Mouse (Mus musculus) CH12.LX (cell line): ENCODE data around the gene Tekt2. TPM values are rescaled to one million over a fixed set of nuclear protein-coding genes. Genes with fewer than 3 reads are reported as not detected.

ENCODE experiments used
- DNase-seq: peaks from one replicate; pipeline ENCODE4 v3.0.0-alpha.2; 2013; ENCODE audit errors: extremely low read depth
- H3K27ac ChIP-seq: 2 replicates; pipeline ENCODE4 v1.5.1; 2012; ENCODE audit warnings: low read depth, mild to moderate bottlenecking, control low read depth, moderate library complexity; ENCODE audit not compliant: insufficient read depth
- H3K27me3 ChIP-seq: replicated peaks from 2 replicates; pipeline ENCODE3; 2012; ENCODE audit warnings: inconsistent platforms
- H3K36me3 ChIP-seq, 2 experiments: replicated peaks in 1 of 2; 2 replicates each; pipeline versions ENCODE3 to v1.6.1; 2012; ENCODE audit warnings: inconsistent platforms in 1 of 2, low read length in 1 of 2, mild to moderate bottlenecking in 1 of 2, mixed read lengths in 1 of 2, moderate library complexity in 1 of 2; ENCODE audit not compliant: control insufficient read depth in 1 of 2, insufficient read depth in 1 of 2
- H3K4me1 ChIP-seq, 2 experiments: 2 replicates each; pipeline ENCODE4 v1.6.1; 2012; ENCODE audit warnings: inconsistent platforms in 1 of 2, moderate library complexity in 1 of 2; ENCODE audit not compliant: insufficient read depth in 2 of 2, control insufficient read depth in 1 of 2
- H3K4me2 ChIP-seq: 2 replicates; pipeline ENCODE4 v1.6.1; 2012; ENCODE audit warnings: low read depth, mild to moderate bottlenecking, control low read depth; ENCODE audit not compliant: poor library complexity, insufficient read depth, severe bottlenecking
- H3K4me3 ChIP-seq, 3 experiments: fragments of 150-350 bp in 1 of 3; sonication (generic) in 1 of 3; replicated peaks in 1 of 3; 2 replicates each; pipeline versions ENCODE3 to v1.5.1; 2011 to 2012; ENCODE audit warnings: low read depth in 2 of 3, low read length in 2 of 3, mild to moderate bottlenecking in 2 of 3, moderate library complexity in 2 of 3, control low read depth in 1 of 3, improper control_type of control experiment in 1 of 3, inconsistent platforms in 1 of 3, mixed read lengths in 1 of 3; ENCODE audit not compliant: poor library complexity in 1 of 3
- H3K79me2 ChIP-seq: replicated peaks from 2 replicates; pipeline ENCODE4 v1.6.1; 2012; ENCODE audit warnings: mild to moderate bottlenecking, moderate library complexity; ENCODE audit not compliant: control insufficient read depth, poor library complexity, insufficient read depth, severe bottlenecking; ENCODE audit errors: extremely low read depth
- H3K9ac ChIP-seq: 2 replicates; pipeline ENCODE4 v1.6.1; 2012; ENCODE audit warnings: low read depth, mild to moderate bottlenecking, control low read depth, moderate library complexity; ENCODE audit not compliant: insufficient read depth
- H3K9me3 ChIP-seq: replicated peaks from 2 replicates; pipeline ENCODE3; 2012; ENCODE audit warnings: low read length, inconsistent platforms, mixed read lengths
- BHLHE40 ChIP-seq: IDR thresholded peaks from 2 replicates; pipeline ENCODE4 v1.6.1; 2011; ENCODE audit warnings: mild to moderate bottlenecking, low read depth, low read length, improper control_type of control experiment
- CHD2 ChIP-seq: IDR thresholded peaks from 2 replicates; pipeline ENCODE4 v1.6.1; 2011; ENCODE audit warnings: low read length, improper control_type of control experiment
- CTCF ChIP-seq, 2 experiments: IDR thresholded peaks in 1 of 2; conservative IDR thresholded peaks in 1 of 2; 2 replicates each; pipeline ENCODE4 v1.5.1; 2011 to 2012; ENCODE audit warnings: low read depth in 2 of 2, low read length in 2 of 2, improper control_type of control experiment in 1 of 2, inconsistent platforms in 1 of 2, mild to moderate bottlenecking in 1 of 2, moderate library complexity in 1 of 2
- GABPA ChIP-seq: IDR thresholded peaks from 2 replicates; pipeline ENCODE4 v1.6.1; 2012; ENCODE audit warnings: low read depth, low read length, improper control_type of control experiment, inconsistent platforms; ENCODE audit not compliant: insufficient replicate concordance
- HCFC1 ChIP-seq: IDR thresholded peaks from 2 replicates; pipeline ENCODE4 v1.6.1; 2012; ENCODE audit warnings: low read depth, mild to moderate bottlenecking, inconsistent platforms, low read length, improper control_type of control experiment
- IRF4 ChIP-seq: IDR thresholded peaks from 2 replicates; pipeline ENCODE4 v1.6.1; 2014; ENCODE audit warnings: low read depth, mild to moderate bottlenecking, inconsistent platforms, low read length, improper control_type of control experiment
- JUN ChIP-seq: IDR thresholded peaks from 2 replicates; pipeline ENCODE4 v1.6.1; 2011; ENCODE audit warnings: low read depth, mild to moderate bottlenecking, low read length, improper control_type of control experiment, moderate library complexity; ENCODE audit not compliant: insufficient read depth
- JUND ChIP-seq: conservative IDR thresholded peaks from 2 replicates; pipeline ENCODE4 v1.6.1; 2011; ENCODE audit warnings: low read depth, low read length, improper control_type of control experiment
- KAT2A ChIP-seq: IDR thresholded peaks from 2 replicates; pipeline ENCODE4 v1.6.1; 2012; ENCODE audit warnings: low read length, improper control_type of control experiment, inconsistent platforms; ENCODE audit not compliant: insufficient replicate concordance
- MAFK ChIP-seq: IDR thresholded peaks from 2 replicates; pipeline ENCODE4 v1.6.1; 2011; ENCODE audit warnings: low read length, improper control_type of control experiment; ENCODE audit not compliant: insufficient replicate concordance
- MAX ChIP-seq: IDR thresholded peaks from 2 replicates; pipeline ENCODE4 v1.6.1; 2011; ENCODE audit warnings: low read length, improper control_type of control experiment
- MEF2A ChIP-seq: IDR thresholded peaks from 2 replicates; pipeline ENCODE4 v1.6.1; 2014; ENCODE audit warnings: low read depth, mild to moderate bottlenecking, inconsistent platforms, low read length, improper control_type of control experiment, borderline replicate concordance
- MYC ChIP-seq: IDR thresholded peaks from 2 replicates; pipeline ENCODE4 v1.6.1; 2011; ENCODE audit warnings: low read depth, mild to moderate bottlenecking, improper control_type of control experiment, low read length
- SIN3A ChIP-seq: IDR thresholded peaks from 2 replicates; pipeline ENCODE4 v1.6.1; 2012; ENCODE audit warnings: low read length, improper control_type of control experiment, inconsistent platforms
- TBP ChIP-seq: conservative IDR thresholded peaks from 2 replicates; pipeline ENCODE4 v1.6.1; 2011; ENCODE audit warnings: low read depth, low read length, improper control_type of control experiment
- TCF12 ChIP-seq: IDR thresholded peaks from 2 replicates; pipeline ENCODE4 v1.6.1; 2014; ENCODE audit warnings: low read depth, mild to moderate bottlenecking, inconsistent platforms, low read length, improper control_type of control experiment
- UBTF ChIP-seq: IDR thresholded peaks from 2 replicates; pipeline ENCODE4 v1.6.1; 2012; ENCODE audit warnings: low read depth, mild to moderate bottlenecking, inconsistent platforms, low read length, improper control_type of control experiment, moderate library complexity
- USF1 ChIP-seq: IDR thresholded peaks from 2 replicates; pipeline ENCODE4 v1.6.1; 2014; ENCODE audit warnings: low read depth, mild to moderate bottlenecking, inconsistent platforms, low read length, improper control_type of control experiment
- ZC3H11A ChIP-seq: IDR thresholded peaks from 2 replicates; pipeline ENCODE4 v1.6.1; 2012; ENCODE audit warnings: low read depth, mild to moderate bottlenecking, inconsistent platforms, low read length, improper control_type of control experiment
- ZNF384 ChIP-seq: IDR thresholded peaks from 2 replicates; pipeline ENCODE4 v1.6.1; 2012; ENCODE audit warnings: low read depth, low read length, improper control_type of control experiment, inconsistent platforms
- dilution Hi-C: fragments of 300-500 bp; cut with MboI; formaldehyde crosslinking; loops from 2 replicates; pipeline ENCODE4 v1.14.3; 2020; ENCODE audit warnings: low sequenced_read_pairs; ENCODE audit not compliant: extremely low pct_unique_long_range_greater_than_20kb, extremely low pct_ligation_motif_present
- in situ Hi-C: fragments of 300-500 bp; cut with MboI; formaldehyde crosslinking; loops from 3 replicates; pipeline ENCODE4 v1.14.3; 2019; ENCODE audit warnings: low sequenced_read_pairs, low pct_ligation_motif_present, low pct_unique_long_range_greater_than_20kb, mixed read lengths
- polyA plus RNA-seq: library from polyadenylated mRNA; unstranded; fragments of >175 nt; gene quantifications from 2 replicates; pipeline ENCODE4 v1.2.1, GENCODE M21; 2012; ENCODE audit warnings: low read depth; ENCODE audit not compliant: insufficient read length
- total RNA-seq, 2 experiments: library from RNA; depleted of rRNA; stranded (reverse); fragments of 300-350 nt in 1 of 2; fragments of >200 nt in 1 of 2; gene quantifications; 2 replicates each; pipeline ENCODE4 v1.2.3; 2012 to 2014

Tekt2 gene
- total and polyA plus RNA-seq, 3 experiments, result 0.08 to 0.24 TPM; not detected in 1

- no peak overlapping the region for H3K4me2 ChIP-seq
- H3K27me3 ChIP-seq, result peaks cover 20% of the 10 kb centered on the region
- dilution Hi-C loops, result no loop called here
- no peak overlapping the region for H3K27ac ChIP-seq
- no peaks in the 10 kb centered on the region for H3K9me3 ChIP-seq
- no peaks in the 10 kb centered on the region for H3K36me3 ChIP-seq
- in situ Hi-C loops, result no loop called here
- H3K4me3 ChIP-seq, result no peak overlapping the region
- H3K79me2 ChIP-seq, result no peaks in the 10 kb centered on the region
- no peak for TF ChIP-seq MYC
- no peak for TF ChIP-seq ZC3H11A
- no peak for TF ChIP-seq CHD2
- TF ChIP-seq MEF2A, result no peak
- H3K4me1 ChIP-seq, result peaks cover 0 to 12% of the 10 kb centered on the region in 2 experiments; a peak in 2 of 4 replicates
- DNase-seq, result no peak
- H3K9ac ChIP-seq, result no peak overlapping the region
Measured at GRCm38 (mm10) chr4:126287302-126287995, 38.0 kb downstream of the Tekt2 start.

DNA sequence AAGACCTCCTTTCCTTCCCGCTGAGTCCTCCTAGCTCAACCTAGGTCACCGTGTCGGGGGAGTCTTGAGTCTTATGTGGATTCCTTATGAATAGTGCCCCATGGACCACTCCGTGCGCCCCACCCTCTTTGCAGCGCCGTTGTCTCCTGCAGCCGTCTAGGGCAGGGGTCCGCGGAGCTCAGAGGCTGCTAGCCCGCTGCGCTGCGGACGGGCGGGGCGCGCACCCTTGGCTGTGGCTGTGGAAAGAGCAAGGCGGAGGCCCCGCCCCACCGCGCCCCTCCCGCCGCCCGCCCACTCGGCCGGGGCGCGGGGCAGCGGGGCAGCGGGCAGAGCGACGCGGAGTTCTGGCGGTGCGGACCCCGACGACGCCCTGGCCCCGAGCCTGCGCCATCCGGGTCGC lies 39.0 kb downstream of the Tekt2 start, which contains the start of gene Col8a2:
TSS of gene Col8a2 (plus strand) at position 302 of the 400 bp plus-strand sequence.
- in situ Hi-C loops (no loop called here), dilution Hi-C loops (no loop called here)
- no peak within 1 kb of the TSS for H3K4me2 ChIP-seq
- DNase-seq, result no peak
- H3K9ac ChIP-seq, result no peak within 1 kb of the TSS
- H3K9me3 ChIP-seq, result no peaks in the 10 kb centered on the region
- no peak for TF ChIP-seq TBP
- no peak for TF ChIP-seq CTCF (conservative IDR thresholded peaks at IDR 0.05 in 1 of 2, IDR thresholded peaks at IDR 0.05 in 1 of 2; ENCODE audit: low read depth in 2 of 2, low read length in 2 of 2)
- no peak for TF ChIP-seq USF1
- no peak for TF ChIP-seq MAX
- no peak for TF ChIP-seq KAT2A
- no peak for TF ChIP-seq SIN3A
- no peaks in the 10 kb centered on the region for H3K36me3 ChIP-seq
- peaks cover 20% of the 10 kb centered on the region for H3K27me3 ChIP-seq
- H3K27ac ChIP-seq, result no peak within 1 kb of the TSS
- no peaks in the 10 kb centered on the region for H3K79me2 ChIP-seq
- no peak within 1 kb of the TSS for H3K4me3 ChIP-seq
- peaks cover 0 to 19% of the 10 kb centered on the region in 2 experiments; a peak in 2 of 4 replicates for H3K4me1 ChIP-seq

- Histone ChIP-seq H3K9ac (no peak overlapping the region), H3K79me2 (no peaks in the 10 kb centered on the region), H3K4me2 (no peak overlapping the region), H3K27me3 (peaks cover 18% of the 10 kb centered on the region), H3K4me3 (no peak overlapping the region), H3K9me3 (no peaks in the 10 kb centered on the region), H3K36me3 (peaks cover 0 to 1% of the 10 kb centered on the region in 2 experiments), H3K27ac (no peak overlapping the region), H3K4me1 (peaks cover 0 to 12% of the 10 kb centered on the region in 2 experiments; a peak in 2 of 4 replicates)
- TF ChIP-seq CTCF (conservative IDR thresholded peaks at IDR 0.05 in 1 of 2, IDR thresholded peaks at IDR 0.05 in 1 of 2; ENCODE audit: low read depth in 2 of 2, low read length in 2 of 2) (no peak), UBTF (no peak), MYC (no peak), ZNF384 (no peak), GABPA (no peak), CHD2 (no peak), JUN (no peak), HCFC1 (no peak), IRF4 (no peak), JUND (no peak), MAFK (no peak), TCF12 (no peak), MAX (no peak), BHLHE40 (no peak)
- DNase-seq, result no peak
- in situ Hi-C loops, result no loop called here
- dilution Hi-C loops, result no loop called here
Measured at GRCm38 (mm10) chr4:126283582-126283981, 41.9 kb downstream of the Tekt2 start.
